Mouse (Mus musculus): ENCODE data around the gene Nelfb.

DNA sequence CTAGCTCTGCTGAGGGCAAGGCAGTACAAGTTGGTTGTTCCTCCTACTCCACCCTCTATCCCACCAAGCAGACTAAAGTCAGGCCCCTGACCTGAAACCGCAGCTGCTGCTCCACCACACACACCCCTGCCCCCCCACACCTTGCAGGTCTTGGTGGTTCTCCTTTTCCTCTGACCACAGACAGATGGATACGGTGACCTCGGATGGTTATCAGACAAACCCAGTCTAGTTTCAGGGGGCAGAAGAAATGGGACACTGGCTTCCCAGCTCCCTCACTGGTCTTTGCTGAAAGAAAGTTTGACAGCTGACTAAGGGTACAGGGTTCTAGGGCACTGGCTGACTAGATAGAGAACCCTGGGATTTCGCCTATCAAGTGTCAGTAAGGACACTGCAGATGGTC lies 22.1 kb upstream of the Nelfb start:
- TF ChIP-seq GATA1 (IDR thresholded peaks at IDR 0.05; ENCODE audit: borderline replicate concordance, low read length) (no peak), FLI1 (IDR thresholded peaks at IDR 0.05; ENCODE audit: low read length) (no peak)
